Mouse (Mus musculus): ENCODE data around the gene Sema3e.

Sema3e gene

DNA sequence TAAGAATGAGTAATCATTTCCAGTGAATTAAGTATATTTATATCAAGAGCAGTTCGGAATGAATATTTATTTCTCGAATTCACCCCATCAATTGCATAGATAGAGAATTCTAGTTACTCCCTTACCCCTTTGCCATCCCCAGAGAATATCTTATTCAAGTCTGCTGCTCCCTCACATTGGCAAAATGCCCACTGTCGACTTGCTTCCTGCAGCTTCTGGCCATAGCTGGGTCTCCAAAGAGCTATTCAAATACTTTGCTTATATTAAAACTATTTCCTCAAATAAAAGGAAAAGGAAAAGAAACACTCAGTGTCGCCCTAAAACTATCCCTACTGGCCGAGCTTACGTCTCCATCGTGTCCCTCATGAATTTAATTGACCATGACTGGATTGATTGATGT lies 191.1 kb downstream of the Sema3e start:
- DNase-seq = peak in 1 of 2 experiments; percentile 3

GRCm38 (mm10) chr5:14218677-14219076 lies 193.6 kb downstream of the Sema3e start:
- DNase-seq = peak in 1 of 2 experiments; percentile 8

GRCm38 (mm10) chr5:14224509-14224908 lies 199.4 kb downstream of the Sema3e start:
- no peak for DNase-seq

DNA sequence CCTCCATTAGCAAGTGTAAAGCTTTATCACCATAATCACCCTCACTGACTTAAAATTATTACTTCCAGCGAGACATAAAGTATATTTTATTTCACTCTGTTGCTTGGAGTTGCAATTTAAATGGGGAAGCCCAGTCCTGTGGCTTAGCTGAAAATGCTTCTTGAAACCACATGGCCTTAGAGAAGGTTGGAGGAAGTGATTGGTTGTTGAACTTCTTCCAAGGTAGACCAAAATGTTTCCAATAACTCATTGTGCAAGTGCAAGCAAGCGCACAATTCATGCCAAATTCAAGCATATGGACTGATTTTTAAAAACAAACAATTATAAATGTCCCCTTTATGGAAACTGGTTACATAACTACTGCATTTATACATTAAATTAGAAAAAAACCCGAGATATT lies 206.0 kb downstream of the Sema3e start:
- DNase-seq = no peak

GRCm38 (mm10) chr5:14252583-14252982 lies 227.5 kb downstream of the Sema3e start:
- peak in 1 of 2 experiments; percentile 29 for DNase-seq

- DNase-seq = peak in 1 of 2 experiments; percentile 19
Measured at GRCm38 (mm10) chr5:14253328-14253727, 228.3 kb downstream of the Sema3e start.

DNA sequence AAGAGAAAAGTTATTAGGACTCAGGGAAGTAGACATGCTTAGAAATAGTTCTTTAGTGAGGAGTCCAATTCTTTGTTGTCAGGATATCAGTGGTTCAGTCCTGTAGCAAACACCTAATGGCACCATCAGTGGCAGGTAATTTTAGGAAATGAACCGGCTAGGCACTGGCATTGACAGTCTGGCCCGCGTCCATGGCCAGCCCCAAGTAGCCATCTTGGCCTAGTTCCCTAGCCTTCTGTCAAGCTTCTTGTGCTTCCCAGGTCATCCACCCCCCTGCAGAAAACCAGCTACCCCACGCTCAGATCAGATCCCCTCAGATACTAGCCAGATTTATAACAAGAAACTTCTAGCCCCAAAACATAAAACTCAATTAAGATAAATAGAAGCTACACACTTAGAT lies 235.1 kb downstream of the Sema3e start:
- no peak for DNase-seq

GRCm38 (mm10) chr5:14267400-14267799 lies 242.3 kb downstream of the Sema3e start:
- DNase-seq = no peak
